Mouse (Mus musculus) heart, embryonic 10.5 days (tissue): Measurements from ENCODE around the gene Rbpms2. TPM values are rescaled to one million over a fixed set of nuclear protein-coding genes. Genes with fewer than 3 reads are reported as not detected.

Experiments used
- DNase-seq: peaks from one replicate; pipeline ENCODE4 v3.0.0-alpha.2; 2017; ENCODE audit warnings: low spot score
- H3K27ac ChIP-seq: fragments of 300-500 bp; sonication (generic); 2 replicates; pipeline ENCODE4 v1.5.1; 2016; ENCODE audit warnings: mild to moderate bottlenecking
- H3K27me3 ChIP-seq: fragments of 300-500 bp; sonication (generic); 2 replicates; pipeline ENCODE4 v1.6.1; 2016; ENCODE audit warnings: mild to moderate bottlenecking; ENCODE audit not compliant: poor library complexity, insufficient read depth, severe bottlenecking
- H3K36me3 ChIP-seq: fragments of 300-500 bp; sonication (generic); 2 replicates; pipeline ENCODE4 v1.6.1; 2016; ENCODE audit warnings: mild to moderate bottlenecking, moderate library complexity
- H3K4me1 ChIP-seq: fragments of 300-500 bp; sonication (generic); 2 replicates; pipeline ENCODE4 v1.6.1; 2016; ENCODE audit warnings: mild to moderate bottlenecking
- H3K4me3 ChIP-seq: fragments of 300-500 bp; sonication (generic); 2 replicates; pipeline ENCODE4 v1.5.1; 2016; ENCODE audit warnings: mild to moderate bottlenecking, moderate library complexity
- H3K9me3 ChIP-seq: fragments of 300-500 bp; sonication (generic); 2 replicates; pipeline ENCODE4 v1.6.1; 2016; ENCODE audit warnings: mild to moderate bottlenecking, moderate library complexity
- WGBS: fragments of 180-500 bp; shearing (Covaris S2); methylation state at CpG from one replicate; pipeline ENCODE4 v1.1.7; 2016; 5-methylcytosine and 5-hydroxymethylcytosine counted together
- polyA plus RNA-seq: library from polyadenylated mRNA; unstranded; fragments of >200 nt; fragmentation: Nextera tagmentation; extraction: Ambion mirVana; gene quantifications from 2 replicates; pipeline ENCODE4 v1.2.1, GENCODE M21; 2016

Rbpms2 gene
- 117 and 179 TPM in 2 replicates for polyA plus RNA-seq

GRCm38 (mm10) chr9:65629025-65629766, at the start of gene Rbpms2:
Gene Rbpms2, plus strand, starts transcription at chr9:65629648.
- DNase-seq = peak; percentile 81
- Histone ChIP-seq H3K4me1 (peaks cover 49% of the 10 kb centered on the region), H3K27me3 (peaks cover 10% of the 10 kb centered on the region), H3K4me3 (peak within 1 kb of the TSS; percentile 99), H3K9me3 (no peaks in the 10 kb centered on the region), H3K27ac (peak within 1 kb of the TSS; percentile 98), H3K36me3 (no peaks in the 10 kb centered on the region)
- WGBS = 1% methylated on average over 39 of the region's 40 CpGs

GRCm38 (mm10) chr9:65579781-65580371, 49.6 kb upstream of the Rbpms2 start, which contains the start of gene Plekho2:
Gene Plekho2, minus strand, starts transcription at chr9:65580040.
- Histone ChIP-seq H3K27me3 (no peaks in the 10 kb centered on the region), H3K27ac (peak within 1 kb of the TSS; percentile 87), H3K4me1 (peaks cover 57% of the 10 kb centered on the region), H3K36me3 (no peaks in the 10 kb centered on the region), H3K9me3 (no peaks in the 10 kb centered on the region), H3K4me3 (peak within 1 kb of the TSS; percentile 71)
- peak; percentile 100 for DNase-seq
- WGBS = 1% methylated on average over 43 of the region's 45 CpGs

GRCm38 (mm10) chr9:65580401-65581256, 48.8 kb upstream of the Rbpms2 start:
- no peaks in the 10 kb centered on the region for H3K36me3 ChIP-seq
- WGBS = 8% methylated on average over 21 of the region's 29 CpGs
- peak overlapping the region; percentile 87 for H3K27ac ChIP-seq
- peak overlapping the region; percentile 71 for H3K4me3 ChIP-seq
- H3K27me3 ChIP-seq = no peaks in the 10 kb centered on the region
- no peaks in the 10 kb centered on the region for H3K9me3 ChIP-seq
- H3K4me1 ChIP-seq = peaks cover 50% of the 10 kb centered on the region
- peak; percentile 94 for DNase-seq

GRCm38 (mm10) chr9:65583045-65583444, 46.4 kb upstream of the Rbpms2 start:
- Histone ChIP-seq H3K27me3 (no peaks in the 10 kb centered on the region), H3K9me3 (no peaks in the 10 kb centered on the region), H3K4me3 (no peak overlapping the region), H3K4me1 (peaks cover 32% of the 10 kb centered on the region), H3K27ac (0 out of 2 replicates have a peak overlapping the region, but pooled peaks have one; percentile 16), H3K36me3 (no peaks in the 10 kb centered on the region)
- 18% methylated on average over 8 of the region's 8 CpGs for WGBS
- DNase-seq = peak; percentile 76

DNA sequence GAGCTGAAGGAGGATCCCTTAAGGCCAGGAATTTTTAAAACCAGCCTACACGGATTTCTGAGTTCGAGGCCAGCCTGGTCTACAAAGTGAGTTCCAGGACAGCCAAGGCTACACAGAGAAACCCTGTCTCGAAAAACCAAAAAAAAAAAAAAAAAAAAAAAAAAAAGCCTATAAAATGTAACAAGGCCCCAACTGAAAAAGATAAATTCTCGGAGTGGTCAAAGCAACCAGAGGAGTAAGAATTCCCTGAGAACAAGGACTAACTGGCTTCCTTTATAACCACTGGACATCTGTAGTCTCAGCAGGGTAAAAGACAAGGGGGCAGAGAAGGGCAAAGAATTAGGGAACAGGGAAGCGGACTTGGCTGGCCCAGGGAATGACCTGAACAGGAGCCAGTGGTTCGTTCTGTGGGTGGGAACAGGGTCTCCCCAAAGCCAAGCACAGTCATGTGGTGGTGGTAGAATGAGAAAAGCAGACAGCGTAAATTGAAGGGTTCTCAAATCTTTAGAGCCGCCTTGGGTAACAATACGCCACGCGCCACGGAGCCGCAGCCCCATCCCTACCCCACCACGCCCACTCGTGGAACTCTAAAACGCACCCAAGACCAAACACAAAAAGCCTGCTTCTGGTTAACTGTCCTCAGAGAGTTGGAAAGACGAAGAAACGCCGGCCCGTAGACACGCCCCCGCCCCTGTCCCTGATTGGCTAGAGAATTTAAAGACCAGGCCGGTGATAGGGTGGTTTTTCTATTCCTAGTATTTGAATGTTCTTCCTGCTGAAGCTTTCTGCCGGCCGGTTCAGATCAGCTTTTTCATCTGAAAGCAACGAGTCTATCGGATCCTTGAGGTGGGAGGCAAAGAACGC, 42.8 kb upstream of the Rbpms2 start, which contains the start of gene Pif1:
Pif1 (plus strand) TSS at position 755 of the 864 bp plus-strand sequence.
- 10% methylated on average over 28 of the region's 28 CpGs for WGBS
- H3K4me1 ChIP-seq = peaks cover 23% of the 10 kb centered on the region
- peak; percentile 96 for DNase-seq
- no peaks in the 10 kb centered on the region for H3K9me3 ChIP-seq
- H3K4me3 ChIP-seq = peak within 1 kb of the TSS; percentile 87
- no peaks in the 10 kb centered on the region for H3K27me3 ChIP-seq
- H3K36me3 ChIP-seq = peaks cover 21% of the 10 kb centered on the region
- peak within 1 kb of the TSS; percentile 86 for H3K27ac ChIP-seq

DNA sequence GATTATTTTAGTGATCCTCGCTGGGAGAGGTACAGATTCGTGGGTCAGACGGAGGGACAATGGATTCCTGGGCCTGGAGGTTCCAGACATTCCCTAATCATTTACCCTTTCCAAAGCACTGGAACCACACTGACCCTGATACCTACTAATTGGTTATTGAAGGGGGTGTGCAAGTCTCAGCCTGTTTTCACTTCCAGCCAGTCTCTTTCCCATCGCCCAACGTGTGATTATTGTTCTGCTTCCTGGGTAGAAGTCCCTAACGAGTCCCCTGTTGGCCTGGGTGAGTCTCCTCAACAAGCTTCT, 42.2 kb upstream of the Rbpms2 start:
- no peak for DNase-seq
- Histone ChIP-seq H3K27ac (peak overlapping the region; percentile 86), H3K4me1 (peaks cover 23% of the 10 kb centered on the region), H3K9me3 (no peaks in the 10 kb centered on the region), H3K36me3 (peaks cover 26% of the 10 kb centered on the region), H3K4me3 (peak overlapping the region; percentile 87), H3K27me3 (no peaks in the 10 kb centered on the region)
- 0% methylated on average over 6 of the region's 6 CpGs for WGBS

DNA sequence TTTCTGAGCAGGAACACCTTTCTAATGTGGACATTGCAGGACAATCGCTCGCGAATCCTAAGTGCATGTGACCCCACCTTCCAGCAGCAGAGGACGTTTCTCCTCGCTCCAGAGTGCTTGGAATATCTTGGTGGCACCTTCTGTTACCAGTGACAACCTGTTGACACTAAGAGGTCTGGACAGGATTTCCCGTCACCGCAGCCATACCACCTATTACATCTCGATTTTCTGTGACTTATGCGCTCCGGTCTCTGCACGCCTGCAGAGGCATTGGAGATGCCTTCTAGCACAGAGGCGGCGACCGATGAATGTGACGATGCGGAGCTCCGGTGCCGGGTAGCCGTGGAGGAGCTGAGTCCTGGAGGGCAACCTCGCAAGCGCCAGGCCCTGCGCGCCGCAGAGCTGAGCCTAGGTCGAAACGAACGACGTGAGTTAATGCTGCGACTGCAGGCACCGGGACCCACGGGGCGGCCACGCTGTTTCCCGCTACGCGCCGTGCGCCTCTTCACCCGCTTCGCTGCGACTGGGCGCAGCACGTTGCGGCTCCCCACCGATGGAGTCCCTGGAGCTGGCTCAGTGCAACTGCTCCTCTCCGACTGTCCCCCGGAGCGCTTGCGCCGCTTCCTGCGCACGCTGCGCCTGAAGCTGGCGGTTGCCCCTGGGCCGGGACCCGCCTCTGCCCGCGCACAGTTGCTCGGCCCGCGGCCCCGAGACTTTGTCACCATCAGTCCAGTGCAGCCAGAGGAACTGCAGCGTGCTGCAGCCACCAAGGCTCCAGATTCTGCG, 41.7 kb upstream of the Rbpms2 start:
- under 1% methylated on average over 64 of the region's 64 CpGs for WGBS
- Histone ChIP-seq H3K36me3 (peaks cover 31% of the 10 kb centered on the region), H3K27ac (peak overlapping the region; percentile 86), H3K9me3 (no peaks in the 10 kb centered on the region), H3K27me3 (no peaks in the 10 kb centered on the region), H3K4me3 (peak overlapping the region; percentile 87), H3K4me1 (peaks cover 24% of the 10 kb centered on the region)
- DNase-seq = peak; percentile 88

GRCm38 (mm10) chr9:65589091-65589490, 40.4 kb upstream of the Rbpms2 start:
- Histone ChIP-seq H3K36me3 (peaks cover 44% of the 10 kb centered on the region), H3K9me3 (no peaks in the 10 kb centered on the region), H3K4me1 (peaks cover 27% of the 10 kb centered on the region), H3K27ac (0 out of 2 replicates have a peak overlapping the region, but pooled peaks have one; percentile 23), H3K4me3 (peak overlapping the region; percentile 87), H3K27me3 (no peaks in the 10 kb centered on the region)
- DNase-seq = no peak
- WGBS = 95% methylated on average over 3 of the region's 3 CpGs

GRCm38 (mm10) chr9:65592721-65593120, 36.7 kb upstream of the Rbpms2 start:
- H3K27ac ChIP-seq = no peak overlapping the region
- H3K9me3 ChIP-seq = no peaks in the 10 kb centered on the region
- no peaks in the 10 kb centered on the region for H3K27me3 ChIP-seq
- peaks cover 65% of the 10 kb centered on the region for H3K36me3 ChIP-seq
- no peak overlapping the region for H3K4me3 ChIP-seq
- WGBS = 87% methylated on average over 3 of the region's 3 CpGs
- DNase-seq = no peak
- peaks cover 25% of the 10 kb centered on the region for H3K4me1 ChIP-seq

- peaks cover 65% of the 10 kb centered on the region for H3K36me3 ChIP-seq
- H3K9me3 ChIP-seq = no peaks in the 10 kb centered on the region
- H3K27me3 ChIP-seq = no peaks in the 10 kb centered on the region
- no peak overlapping the region for H3K4me3 ChIP-seq
- DNase-seq = no peak
- WGBS = 86% methylated on average over 9 of the region's 9 CpGs
- no peak overlapping the region for H3K27ac ChIP-seq
- peaks cover 16% of the 10 kb centered on the region for H3K4me1 ChIP-seq
Measured at GRCm38 (mm10) chr9:65593596-65593995, 35.9 kb upstream of the Rbpms2 start.

DNA sequence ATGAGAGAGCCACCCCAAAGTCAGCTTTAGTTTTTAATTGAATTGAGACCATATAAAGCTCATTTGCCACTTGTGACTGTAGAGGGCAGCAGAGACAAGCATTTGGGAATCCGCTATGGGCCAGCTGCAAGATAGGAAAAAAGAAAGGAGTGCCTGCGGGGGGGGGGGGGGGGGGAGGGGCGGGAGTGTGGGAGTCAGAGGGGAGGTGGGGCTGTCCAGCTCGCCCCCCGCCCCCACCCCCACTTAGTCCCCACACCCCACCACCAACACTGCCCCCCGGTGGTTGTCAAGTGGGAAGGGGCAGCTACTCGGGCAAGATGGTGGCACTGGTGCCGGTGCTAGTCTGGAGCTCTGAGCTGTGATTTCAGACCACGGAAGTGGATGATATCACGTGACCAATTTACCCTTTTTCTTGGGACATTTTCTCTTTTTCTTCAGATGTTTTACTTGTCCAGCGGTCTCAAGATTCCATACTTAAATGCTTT, 30.6 kb upstream of the Rbpms2 start:
- 51% methylated on average over 7 of the region's 11 CpGs for WGBS
- no peak overlapping the region for H3K27ac ChIP-seq

More for the DNA sequence above, 30.6 kb upstream of the Rbpms2 start:
- Histone ChIP-seq H3K36me3 (peaks cover 24% of the 10 kb centered on the region), H3K4me3 (peak overlapping the region; percentile 35; the same call in 1 of the 2 replicates), H3K27me3 (no peaks in the 10 kb centered on the region), H3K9me3 (no peaks in the 10 kb centered on the region), H3K4me1 (no peaks in the 10 kb centered on the region)
- DNase-seq = no peak
